Mouse (Mus musculus): ENCODE measurements at regions not wholly inside any gene's neighbourhood (a gene's known extent, or its start where the extent isn't known, plus 50 kb on each side); places are given as distances from the start of the nearest gene placed in this dataset.

DNA sequence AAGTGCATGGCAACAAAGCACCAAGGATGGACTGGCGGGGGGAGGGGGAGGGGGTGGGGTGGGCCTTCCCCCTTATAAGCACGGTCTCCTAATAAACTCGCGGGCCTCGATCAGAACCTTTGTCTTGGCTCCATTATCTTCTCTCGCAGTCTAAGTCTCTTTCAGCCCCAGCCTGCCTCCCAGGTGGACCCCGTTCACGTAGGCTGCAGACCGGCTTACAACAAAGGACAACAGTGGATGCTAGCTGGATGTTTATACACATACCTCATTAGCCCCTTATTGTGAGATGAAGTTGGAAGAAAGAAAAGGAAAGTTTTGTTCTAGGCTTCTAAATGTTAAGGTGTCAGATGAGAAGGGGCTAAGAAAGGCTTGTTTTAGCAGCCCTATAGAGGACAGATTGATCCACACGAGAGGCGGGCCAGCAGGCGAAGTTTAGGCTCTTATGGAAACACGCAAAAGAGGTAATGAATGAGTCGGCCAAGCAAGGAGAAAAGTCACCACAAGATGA, 272.6 kb downstream of the Cd47 start:
- no peak for TF ChIP-seq CTCF (IDR thresholded peaks at IDR 0.05; ENCODE audit: extremely low read depth, insufficient read depth, insufficient read length, insufficient replicate concordance)
- TF ChIP-seq POLR2A (IDR thresholded peaks at IDR 0.05; ENCODE audit: low read depth, low read length) = no peak

Measured in spleen, adult 2 months (tissue).